Mouse (Mus musculus) bone marrow macrophage, adult 2 months (primary cell): Measurements from ENCODE around the gene Stox2.

Experiments used
- CTCF ChIP-seq: IDR thresholded peaks from 2 replicates; pipeline ENCODE4 v1.5.1; 2012; ENCODE audit warnings: low read depth, mild to moderate bottlenecking, low read length, moderate library complexity
- POLR2A ChIP-seq: IDR thresholded peaks from 2 replicates; pipeline ENCODE4 v1.6.1; 2012; ENCODE audit warnings: mild to moderate bottlenecking, low read depth, low read length, borderline replicate concordance

GRCm38 (mm10) chr8:47154521-47154920 lies 291.6 kb downstream of the Stox2 start:
- no peak for TF ChIP-seq CTCF
- TF ChIP-seq POLR2A = no peak
